Mouse (Mus musculus): ENCODE data around the gene Polg.

GRCm38 (mm10) chr7:79505876-79506530, 39.8 kb upstream of the Polg start:
- no peak for TF ChIP-seq CTCF (IDR thresholded peaks at IDR 0.05; ENCODE audit: low read depth)
- no peak for TF ChIP-seq EP300 (IDR thresholded peaks at IDR 0.05; ENCODE audit: low read depth)

All from liver, embryonic 14.5 days (tissue).